ENCODE assay signal across 8 mouse cellular contexts in genomic region chr11:101338123-101338760, GRCm38 (mm10). TPM values are rescaled to one million over a fixed set of nuclear protein-coding genes. Genes with fewer than 3 reads are reported as not detected.
DNase-seq lines count a peak whose midpoint lies in the region; ATAC-seq and TF ChIP-seq lines count a peak whose summit lies in the region.

No protein-coding gene starts in this region.

- ATAC-seq in hindbrain, embryonic 15.5 days (ENCODE audit: low FRiP score, low read depth), result peak; percentile 88

- H3K36me3 ChIP-seq in heart, embryonic 10.5 days, result no peaks in the 10 kb centered on the region
- no peaks in the 10 kb centered on the region for H3K36me3 ChIP-seq in E14TG2a.4 (ENCODE audit: insufficient read depth, low read length)
- H3K36me3 ChIP-seq in hindbrain, embryonic 15.5 days, result no peaks in the 10 kb centered on the region
- no peaks in the 10 kb centered on the region for H3K36me3 ChIP-seq in midbrain, embryonic 10.5 days

- 1% methylated on average over 8 of the region's 9 CpGs for WGBS in heart, embryonic 10.5 days
- WGBS in hindbrain, embryonic 15.5 days, result 1% methylated on average over 9 of the region's 9 CpGs
- 2% methylated on average over 9 of the region's 9 CpGs for WGBS in midbrain, embryonic 10.5 days

- H3K9ac ChIP-seq in hindbrain, embryonic 15.5 days, result peak overlapping the region; percentile 40

- no peaks in the 10 kb centered on the region for H3K27me3 ChIP-seq in heart, embryonic 10.5 days (ENCODE audit: insufficient read depth, poor library complexity, severe bottlenecking)
- no peaks in the 10 kb centered on the region for H3K27me3 ChIP-seq in E14TG2a.4 (ENCODE audit: insufficient read depth, low read length)
- no peaks in the 10 kb centered on the region for H3K27me3 ChIP-seq in hindbrain, embryonic 15.5 days
- no peaks in the 10 kb centered on the region for H3K27me3 ChIP-seq in midbrain, embryonic 10.5 days (ENCODE audit: low read depth, poor library complexity, severe bottlenecking)

- H3K4me1 ChIP-seq in heart, embryonic 10.5 days, result peaks cover 23% of the 10 kb centered on the region
- H3K4me1 ChIP-seq in E14TG2a.4 (replicated peaks; ENCODE audit: low read depth, low read length), result peaks cover 58% of the 10 kb centered on the region
- H3K4me1 ChIP-seq in hindbrain, embryonic 15.5 days (replicated peaks), result peaks cover 17% of the 10 kb centered on the region
- H3K4me1 ChIP-seq in midbrain, embryonic 10.5 days, result peaks cover 40% of the 10 kb centered on the region

- peak overlapping the region; percentile 63 for H3K4me2 ChIP-seq in hindbrain, embryonic 15.5 days

- H3K27ac ChIP-seq in heart, embryonic 10.5 days, result peak overlapping the region; percentile 75
- peak overlapping the region; percentile 71 for H3K27ac ChIP-seq in hindbrain, embryonic 15.5 days (replicated peaks)
- peak overlapping the region; percentile 77 for H3K27ac ChIP-seq in midbrain, embryonic 10.5 days (replicated peaks)

- H3K9me3 ChIP-seq in heart, embryonic 10.5 days, result no peaks in the 10 kb centered on the region
- no peaks in the 10 kb centered on the region for H3K9me3 ChIP-seq in E14TG2a.4 (ENCODE audit: low read length)
- no peaks in the 10 kb centered on the region for H3K9me3 ChIP-seq in hindbrain, embryonic 15.5 days
- H3K9me3 ChIP-seq in midbrain, embryonic 10.5 days (replicated peaks), result no peaks in the 10 kb centered on the region

- peak overlapping the region; percentile 46 for H3K4me3 ChIP-seq in heart, embryonic 10.5 days
- H3K4me3 ChIP-seq in E14TG2a.4 (replicated peaks; ENCODE audit: low read length), result peak overlapping the region; percentile 62
- peak overlapping the region; percentile 33 for H3K4me3 ChIP-seq in hindbrain, embryonic 15.5 days
- peak overlapping the region; percentile 55 for H3K4me3 ChIP-seq in midbrain, embryonic 10.5 days

- TF ChIP-seq CTCF in E14TG2a.4 (conservative IDR thresholded peaks at IDR 0.05; ENCODE audit: low read length), result no peak

- DNase-seq in heart, embryonic 10.5 days (ENCODE audit: low spot score), result peak; percentile 84
- DNase-seq in heart, adult 9 months (ENCODE audit: low spot score in 2 of 2), result no peak
- peak; percentile 87 for DNase-seq in embryo, embryonic 10.5 days (ENCODE audit: low spot score)
- DNase-seq in midbrain, embryonic 10.5 days (ENCODE audit: low spot score), result peak; percentile 68
- DNase-seq in urinary bladder, postnatal 14 days (ENCODE audit: low spot score), result no peak
- no peak for DNase-seq in gastrocnemius, postnatal 25 days

RNA-seq across cellular contexts. Expression of gene Aoc3, which starts 7.8 kb away (rescaled TPM):
- 0.06 and 0.14 TPM in 2 replicates for polyA plus RNA-seq in heart, embryonic 10.5 days (2016; fragmentation: Nextera tagmentation; extraction: Ambion mirVana)
- 0.13 and 0.14 TPM in 2 replicates for polyA plus RNA-seq in hindbrain, embryonic 15.5 days (2015; fragmentation: Nextera tagmentation; extraction: Ambion mirVana)
- 0.04 TPM in 1 of 2 replicates, not detected in the other for polyA plus RNA-seq in midbrain, embryonic 10.5 days (2016; fragmentation: Nextera tagmentation; extraction: Ambion mirVana)
- 10 to 100 TPM in 1 of 2 experiments, 1 to 10 TPM in 1; 5.6 to 22.7 TPM for total RNA-seq in gastrocnemius, postnatal 25 days (2021)

RNA-seq across cellular contexts. Expression of gene Aoc2, which starts 13.4 kb away (rescaled TPM):
- polyA plus RNA-seq in heart, embryonic 10.5 days (2016; fragmentation: Nextera tagmentation; extraction: Ambion mirVana), result 1.3 and 1.4 TPM in 2 replicates
- polyA plus RNA-seq in hindbrain, embryonic 15.5 days (2015; fragmentation: Nextera tagmentation; extraction: Ambion mirVana), result 1.5 and 2.1 TPM in 2 replicates
- 1.6 and 2.5 TPM in 2 replicates for polyA plus RNA-seq in midbrain, embryonic 10.5 days (2016; fragmentation: Nextera tagmentation; extraction: Ambion mirVana)
- total RNA-seq in gastrocnemius, postnatal 25 days (2021), result 1 to 10 TPM; 1.3 to 1.6 TPM

RNA-seq across cellular contexts. Expression of gene Psme3, which starts 22.2 kb away (rescaled TPM):
- 151 and 177 TPM in 2 replicates for polyA plus RNA-seq in heart, embryonic 10.5 days (2016; fragmentation: Nextera tagmentation; extraction: Ambion mirVana)
- polyA plus RNA-seq in hindbrain, embryonic 15.5 days (2015; fragmentation: Nextera tagmentation; extraction: Ambion mirVana), result 115 and 116 TPM in 2 replicates
- polyA plus RNA-seq in midbrain, embryonic 10.5 days (2016; fragmentation: Nextera tagmentation; extraction: Ambion mirVana), result 181 and 194 TPM in 2 replicates
- 10 to 100 TPM; 66.3 to 67.8 TPM for total RNA-seq in gastrocnemius, postnatal 25 days (2021)

RNA-seq across cellular contexts. Expression of gene G6pc, which starts 29.1 kb away (rescaled TPM):
- not detected in 2 replicates for polyA plus RNA-seq in heart, embryonic 10.5 days (2016; fragmentation: Nextera tagmentation; extraction: Ambion mirVana)
- not detected in 2 replicates for polyA plus RNA-seq in hindbrain, embryonic 15.5 days (2015; fragmentation: Nextera tagmentation; extraction: Ambion mirVana)
- not detected in 2 replicates for polyA plus RNA-seq in midbrain, embryonic 10.5 days (2016; fragmentation: Nextera tagmentation; extraction: Ambion mirVana)
- total RNA-seq in gastrocnemius, postnatal 25 days (2021), result not detected

RNA-seq across cellular contexts. Expression of gene Becn1, which starts 36.2 kb away (rescaled TPM):
- polyA plus RNA-seq in heart, embryonic 10.5 days (2016; fragmentation: Nextera tagmentation; extraction: Ambion mirVana), result 148 and 165 TPM in 2 replicates
- polyA plus RNA-seq in hindbrain, embryonic 15.5 days (2015; fragmentation: Nextera tagmentation; extraction: Ambion mirVana), result 173 and 175 TPM in 2 replicates
- polyA plus RNA-seq in midbrain, embryonic 10.5 days (2016; fragmentation: Nextera tagmentation; extraction: Ambion mirVana), result 152 and 162 TPM in 2 replicates
- total RNA-seq in gastrocnemius, postnatal 25 days (2021), result 10 to 100 TPM; 78.2 to 79.6 TPM

Comparison
In these comparisons a context has a peak if more than half of its experiments do, and no peak if none do; other contexts are left out.
1. DNase-seq: peak in heart, embryonic 10.5 days (single experiment), embryo, embryonic 10.5 days (single experiment) and midbrain, embryonic 10.5 days (single experiment); none in heart, adult 9 months (0 of 2), urinary bladder, postnatal 14 days (single experiment) and gastrocnemius, postnatal 25 days (single experiment).
2. Peak in every context shown above with its lines, with median percentiles within 50 percentile points of each other: H3K27ac ChIP-seq and H3K4me3 ChIP-seq.